Mouse (Mus musculus) G1E (cell line): Measurements from ENCODE around the gene Utp15. TPM values are rescaled to one million over a fixed set of nuclear protein-coding genes. Genes with fewer than 3 reads are reported as not detected.

Experiments used
- ATAC-seq: 2 replicates; pipeline ENCODE4 v1.8.0; 2016; ENCODE audit warnings: mild to moderate bottlenecking; ENCODE audit not compliant: insufficient number of reproducible peaks, poor library complexity, low FRiP score, severe bottlenecking; ENCODE audit errors: extremely low read depth
- DNase-seq: peaks from one replicate; pipeline ENCODE4 v3.0.0; 2012; ENCODE audit warnings: low spot score
- H3K27me3 ChIP-seq: 2 replicates; pipeline ENCODE4 v1.6.1; 2012; ENCODE audit warnings: mild to moderate bottlenecking, low read length, inconsistent platforms; ENCODE audit not compliant: insufficient read depth
- H3K36me3 ChIP-seq: replicated peaks from 2 replicates; pipeline ENCODE3; 2012; ENCODE audit warnings: mild to moderate bottlenecking, inconsistent platforms
- H3K4me1 ChIP-seq: 2 replicates; pipeline ENCODE4 v1.6.1; 2012; ENCODE audit warnings: low read depth, low read length, inconsistent platforms, mixed read lengths; ENCODE audit not compliant: insufficient read depth
- H3K4me3 ChIP-seq: 2 replicates; pipeline ENCODE4 v1.5.1; 2012; ENCODE audit warnings: low read depth, mild to moderate bottlenecking, inconsistent platforms, low read length, moderate library complexity, mixed read lengths
- H3K9me3 ChIP-seq: replicated peaks from 2 replicates; pipeline ENCODE4 v1.6.1; 2012; ENCODE audit warnings: inconsistent platforms
- CTCF ChIP-seq: IDR thresholded peaks from 2 replicates; pipeline ENCODE4 v1.5.1; 2012; ENCODE audit warnings: low read depth, low read length, inconsistent platforms, mixed read lengths
- GATA1 ChIP-seq: IDR thresholded peaks from 2 replicates; pipeline ENCODE4 v1.6.1; 2012; ENCODE audit warnings: borderline replicate concordance, low read length, inconsistent platforms, mixed read lengths
- GATA2 ChIP-seq: IDR thresholded peaks from 2 replicates; pipeline ENCODE4 v1.6.1; 2012; ENCODE audit warnings: low read depth, low read length, inconsistent platforms, borderline replicate concordance
- POLR2AphosphoS5 ChIP-seq: IDR thresholded peaks from 2 replicates; pipeline ENCODE4 v1.6.1; 2012; ENCODE audit warnings: low read depth, low read length, inconsistent platforms; ENCODE audit not compliant: insufficient replicate concordance
- TAL1 ChIP-seq: conservative IDR thresholded peaks from 2 replicates; pipeline ENCODE4 v1.6.1; 2012; ENCODE audit warnings: low read depth, low read length, inconsistent platforms, mixed read lengths
- polyA plus RNA-seq: library from polyadenylated mRNA; stranded (reverse); fragments of >175 nt; gene quantifications from 2 replicates; pipeline ENCODE4 v1.2.3, GENCODE M21; 2012
- total RNA-seq, 2 experiments: library from RNA; stranded (forward) in 1 of 2; stranded (reverse) in 1 of 2; fragments of 200-1000 nt in 1 of 2; fragments of >200 nt in 1 of 2; fragmentation: Nextera tagmentation in 1 of 2; gene quantifications; 2 replicates each; pipeline ENCODE4 v1.2.3; 2014 to 2017

Gene Utp15
- total and polyA plus RNA-seq, 3 experiments, result 21.3 to 81.2 (median 51.6) TPM

DNA sequence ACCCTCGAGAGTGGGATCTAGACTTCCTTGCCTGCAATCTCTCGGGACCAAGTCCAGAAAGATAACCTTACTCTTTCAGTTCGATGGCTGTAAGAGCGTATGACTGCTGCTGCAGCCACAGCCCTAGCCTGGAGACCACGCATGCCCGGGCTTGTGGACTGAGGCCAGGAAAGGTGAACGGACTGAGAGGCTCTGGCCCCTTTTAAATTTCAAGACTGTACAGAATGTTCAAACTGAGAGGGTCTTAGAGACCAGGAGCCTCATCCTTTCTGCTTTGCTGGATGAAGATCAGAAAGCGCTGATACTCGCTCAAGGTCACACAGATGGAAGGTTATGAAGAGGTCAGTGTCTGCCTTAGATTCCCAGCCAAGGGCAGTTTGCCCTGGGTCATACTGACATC is 61.4 kb downstream of the Utp15 start:
- H3K9me3 ChIP-seq, result no peaks in the 10 kb centered on the region
- no peak for TF ChIP-seq POLR2AphosphoS5
- TF ChIP-seq TAL1, result no peak
- no peak for TF ChIP-seq CTCF
- TF ChIP-seq GATA1, result no peak
- no peak for TF ChIP-seq GATA2

More for the DNA sequence above, 61.4 kb downstream of the Utp15 start:
- H3K4me1 ChIP-seq, result 0 out of 2 replicates have a peak, but pooled peaks cover 6% of the 10 kb centered on the region
- no peak overlapping the region; the same call in 1 of the 2 replicates for H3K4me3 ChIP-seq
- no peak for ATAC-seq
- no peak for DNase-seq
- H3K27me3 ChIP-seq, result peaks cover 18% of the 10 kb centered on the region
- H3K36me3 ChIP-seq, result no peaks in the 10 kb centered on the region

Other genes with a start within 250 kb of the Utp15 start
- not detected in 2 replicates for gene Arhgef28, start 56.6 kb downstream of the Utp15 start, total RNA-seq (2014; fragmentation: Nextera tagmentation)
- gene Arhgef28, start 56.6 kb downstream of the Utp15 start, total RNA-seq (2017), result under 0.01 and 0.11 TPM in 2 replicates
- gene Arhgef28, start 56.6 kb downstream of the Utp15 start, polyA plus RNA-seq, result not detected in 2 replicates
- gene Ankra2, start within 50 bp of the Utp15 start, total RNA-seq (2014; fragmentation: Nextera tagmentation), result 19.8 and 29.0 TPM in 2 replicates
- gene Ankra2, start within 50 bp of the Utp15 start, total RNA-seq (2017), result 50.0 and 53.0 TPM in 2 replicates
- gene Ankra2, start within 50 bp of the Utp15 start, polyA plus RNA-seq, result 16.3 and 20.9 TPM in 2 replicates
- gene Gm21976, start 16.8 kb upstream of the Utp15 start, total RNA-seq (2014; fragmentation: Nextera tagmentation), result not detected in 2 replicates
- not detected in 2 replicates for gene Gm21976, start 16.8 kb upstream of the Utp15 start, total RNA-seq (2017)
- not detected in 2 replicates for gene Gm21976, start 16.8 kb upstream of the Utp15 start, polyA plus RNA-seq
- gene Btf3, start 54.0 kb upstream of the Utp15 start, total RNA-seq (2014; fragmentation: Nextera tagmentation), result 982 and 1,121 TPM in 2 replicates
- gene Btf3, start 54.0 kb upstream of the Utp15 start, total RNA-seq (2017), result 2,215 and 2,347 TPM in 2 replicates
- 141 and 144 TPM in 2 replicates for gene Btf3, start 54.0 kb upstream of the Utp15 start, polyA plus RNA-seq
- not detected in 2 replicates for gene Foxd1, start 91.2 kb upstream of the Utp15 start, total RNA-seq (2014; fragmentation: Nextera tagmentation)
- gene Foxd1, start 91.2 kb upstream of the Utp15 start, total RNA-seq (2017), result 0.05 TPM in 1 of 2 replicates, not detected in the other
- not detected in 2 replicates for gene Foxd1, start 91.2 kb upstream of the Utp15 start, polyA plus RNA-seq
- gene Gm10320, start 229.0 kb upstream of the Utp15 start, total RNA-seq (2014; fragmentation: Nextera tagmentation), result not detected in 2 replicates
- 0.70 and 0.93 TPM in 2 replicates for gene Gm10320, start 229.0 kb upstream of the Utp15 start, total RNA-seq (2017)
- 0.60 and 1.0 TPM in 2 replicates for gene Gm10320, start 229.0 kb upstream of the Utp15 start, polyA plus RNA-seq